Mouse (Mus musculus) liver, embryonic 13.5 days (tissue): ENCODE measurements around the gene Arhgef6. TPM values are rescaled to one million over a fixed set of nuclear protein-coding genes. Genes with fewer than 3 reads are reported as not detected.
A peak's percentile ranks its signal among the peaks of the same experiment; 100 is the strongest.

Experiments
- ATAC-seq: fragments of 200-750 bp; cut with Nextera tagmentation; 2 replicates; pipeline ENCODE4 v1.8.0; 2017; ENCODE audit warnings: low read depth, mild to moderate bottlenecking, moderate number of reproducible peaks, moderate library complexity
- DNase-seq: peaks from one replicate; pipeline ENCODE4 v3.0.0; 2022
- H3K27ac ChIP-seq: fragments of 300-500 bp; sonication (generic); 2 replicates; pipeline ENCODE4 v1.5.1; 2015; ENCODE audit warnings: moderate library complexity, mild to moderate bottlenecking, inconsistent platforms
- H3K27me3 ChIP-seq: fragments of 300-500 bp; sonication (generic); 2 replicates; pipeline ENCODE4 v1.6.1; 2015; ENCODE audit warnings: mild to moderate bottlenecking, inconsistent platforms
- H3K36me3 ChIP-seq: fragments of 300-500 bp; sonication (generic); 2 replicates; pipeline ENCODE4 v1.6.1; 2015; ENCODE audit warnings: mild to moderate bottlenecking, inconsistent platforms
- H3K4me1 ChIP-seq: fragments of 300-500 bp; sonication (generic); replicated peaks from 2 replicates; pipeline ENCODE4 v1.6.1; 2015; ENCODE audit warnings: inconsistent platforms
- H3K4me2 ChIP-seq: fragments of 300-500 bp; sonication (generic); 2 replicates; pipeline ENCODE4 v1.6.1; 2015; ENCODE audit warnings: inconsistent platforms, mild to moderate bottlenecking, moderate library complexity
- H3K4me3 ChIP-seq: fragments of 300-500 bp; sonication (generic); replicated peaks from 2 replicates; pipeline ENCODE4 v1.5.1; 2015; ENCODE audit warnings: mild to moderate bottlenecking, inconsistent platforms
- H3K9ac ChIP-seq: fragments of 300-500 bp; sonication (generic); 2 replicates; pipeline ENCODE4 v1.6.1; 2015; ENCODE audit warnings: mild to moderate bottlenecking, inconsistent platforms
- H3K9me3 ChIP-seq: fragments of 300-500 bp; sonication (generic); replicated peaks from 2 replicates; pipeline ENCODE4 v1.6.1; 2016; ENCODE audit warnings: inconsistent platforms
- whole genome bisulfite sequencing: fragments of 180-500 bp; shearing (Covaris S2); methylation state at CpG from one replicate; pipeline ENCODE4 v1.1.7; 2015; ENCODE audit not compliant: insufficient replicate concordance; 5-methylcytosine and 5-hydroxymethylcytosine counted together
- polyA plus RNA-seq: library from polyadenylated mRNA; unstranded; fragments of >200 nt; fragmentation: Nextera tagmentation; extraction: Ambion mirVana; gene quantifications from 2 replicates; pipeline ENCODE4 v1.2.1, GENCODE M21; 2015

Gene Arhgef6
- polyA plus RNA-seq, 1 experiment from 2014 or later = 3.3 TPM

DNA sequence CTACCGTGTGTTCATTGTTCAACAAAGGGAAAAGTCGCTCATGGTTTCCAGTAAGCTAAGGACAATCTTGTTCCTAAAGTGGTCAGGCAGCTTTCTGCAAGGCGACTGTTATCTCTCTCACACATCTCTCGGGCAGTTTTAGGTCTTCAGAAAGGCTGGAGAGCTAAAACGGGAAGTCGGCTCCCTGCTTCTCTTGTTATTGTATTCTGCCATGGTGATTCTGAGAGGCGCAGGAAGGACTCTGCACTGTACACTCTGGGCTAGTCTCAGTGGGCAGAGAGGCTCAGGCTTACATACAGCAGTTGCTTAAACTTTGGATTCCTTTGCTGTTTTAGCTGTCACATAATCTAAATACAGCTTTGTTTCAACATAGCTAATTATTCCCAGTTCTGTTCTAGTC is 39.6 kb downstream of the Arhgef6 start:
- no peaks in the 10 kb centered on the region for H3K36me3 ChIP-seq
- 31% methylated on average over 7 of the region's 7 CpGs for WGBS
- H3K27me3 ChIP-seq = no peaks in the 10 kb centered on the region
- no peak overlapping the region for H3K27ac ChIP-seq
- peak; percentile 1 for DNase-seq
- H3K4me1 ChIP-seq = no peaks in the 10 kb centered on the region
- ATAC-seq = no peak
- H3K4me3 ChIP-seq = no peak overlapping the region
- H3K4me2 ChIP-seq = no peak overlapping the region
- no peaks in the 10 kb centered on the region for H3K9me3 ChIP-seq
- H3K9ac ChIP-seq = no peak overlapping the region

DNA sequence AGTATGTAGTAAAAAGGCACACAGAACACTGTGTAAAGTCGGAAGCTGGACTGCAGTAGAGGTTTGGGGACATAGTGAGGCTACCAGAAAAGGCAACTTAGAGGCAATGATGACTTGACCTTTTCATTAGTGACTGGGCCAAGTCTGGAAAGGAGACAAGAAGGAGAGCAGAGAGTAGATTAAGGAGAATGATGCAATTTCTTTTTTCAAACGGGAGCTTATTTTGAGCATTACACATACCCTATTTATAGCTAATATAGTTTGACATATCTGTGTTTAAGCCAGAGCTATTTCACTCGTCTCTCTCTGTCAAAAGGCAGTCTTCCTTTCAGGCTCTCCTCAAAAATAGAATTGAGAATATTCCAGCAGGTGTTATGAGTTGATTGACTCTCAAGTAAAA is 50.1 kb downstream of the Arhgef6 start:
- Histone ChIP-seq H3K4me1 (no peaks in the 10 kb centered on the region), H3K4me3 (no peak overlapping the region), H3K27me3 (no peaks in the 10 kb centered on the region), H3K27ac (no peak overlapping the region), H3K9me3 (no peaks in the 10 kb centered on the region), H3K9ac (no peak overlapping the region), H3K36me3 (no peaks in the 10 kb centered on the region), H3K4me2 (no peak overlapping the region)
- WGBS = 44% methylated on average over 3 of the region's 3 CpGs
- ATAC-seq (no peak), DNase-seq (no peak)

DNA sequence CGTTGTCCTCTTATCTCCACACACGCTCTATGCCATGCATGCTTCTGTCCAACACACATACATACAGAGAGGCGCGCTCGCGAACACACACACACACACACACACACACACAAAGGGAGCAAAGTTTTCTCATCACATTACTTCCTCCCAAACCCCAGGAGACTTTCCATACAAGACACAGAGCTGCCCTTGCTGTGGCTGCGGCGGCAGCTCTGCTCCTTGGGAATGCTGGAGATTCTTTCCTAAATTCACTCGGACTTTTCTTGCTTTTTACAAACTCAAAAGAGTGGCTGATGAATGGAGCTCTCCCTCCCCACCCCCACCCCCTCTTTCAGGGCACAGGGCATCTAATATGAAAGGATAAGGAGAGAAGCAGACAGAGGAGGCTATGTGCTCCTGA is 52.2 kb downstream of the Arhgef6 start:
- DNase-seq = no peak
- H3K36me3 ChIP-seq = no peaks in the 10 kb centered on the region
- whole genome bisulfite sequencing = 75% methylated on average over 9 of the region's 9 CpGs
- no peak for ATAC-seq
- no peaks in the 10 kb centered on the region for H3K9me3 ChIP-seq
- no peak overlapping the region for H3K4me2 ChIP-seq
- H3K4me3 ChIP-seq = no peak overlapping the region
- H3K27me3 ChIP-seq = no peaks in the 10 kb centered on the region
- no peak overlapping the region for H3K9ac ChIP-seq
- no peaks in the 10 kb centered on the region for H3K4me1 ChIP-seq
- H3K27ac ChIP-seq = no peak overlapping the region

DNA sequence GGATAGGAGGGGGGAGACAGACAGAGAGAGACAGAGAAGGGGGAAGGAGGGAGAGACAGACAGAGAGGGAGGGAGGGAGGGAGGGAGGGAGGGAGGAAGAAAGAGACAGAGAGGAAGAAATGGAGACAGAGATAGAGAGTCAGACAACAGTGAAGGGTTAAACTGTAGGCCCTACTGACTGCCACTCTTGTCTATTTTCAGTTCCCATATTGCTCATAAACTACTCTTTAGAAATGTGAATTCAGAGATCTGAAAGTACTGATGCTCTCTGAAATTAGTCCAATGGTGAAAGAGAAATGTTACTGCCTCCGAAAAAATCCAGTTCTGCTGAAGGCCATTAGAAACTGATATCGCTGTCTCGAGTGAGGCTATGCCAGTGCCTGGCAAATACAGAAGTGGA is 56.3 kb downstream of the Arhgef6 start:
- ATAC-seq (no peak), DNase-seq (no peak)
- Histone ChIP-seq H3K4me2 (no peak overlapping the region), H3K9ac (no peak overlapping the region), H3K27ac (no peak overlapping the region), H3K4me3 (no peak overlapping the region), H3K36me3 (no peaks in the 10 kb centered on the region), H3K4me1 (no peaks in the 10 kb centered on the region), H3K9me3 (no peaks in the 10 kb centered on the region), H3K27me3 (no peaks in the 10 kb centered on the region)
- WGBS = 72% methylated on average over 3 of the region's 3 CpGs

DNA sequence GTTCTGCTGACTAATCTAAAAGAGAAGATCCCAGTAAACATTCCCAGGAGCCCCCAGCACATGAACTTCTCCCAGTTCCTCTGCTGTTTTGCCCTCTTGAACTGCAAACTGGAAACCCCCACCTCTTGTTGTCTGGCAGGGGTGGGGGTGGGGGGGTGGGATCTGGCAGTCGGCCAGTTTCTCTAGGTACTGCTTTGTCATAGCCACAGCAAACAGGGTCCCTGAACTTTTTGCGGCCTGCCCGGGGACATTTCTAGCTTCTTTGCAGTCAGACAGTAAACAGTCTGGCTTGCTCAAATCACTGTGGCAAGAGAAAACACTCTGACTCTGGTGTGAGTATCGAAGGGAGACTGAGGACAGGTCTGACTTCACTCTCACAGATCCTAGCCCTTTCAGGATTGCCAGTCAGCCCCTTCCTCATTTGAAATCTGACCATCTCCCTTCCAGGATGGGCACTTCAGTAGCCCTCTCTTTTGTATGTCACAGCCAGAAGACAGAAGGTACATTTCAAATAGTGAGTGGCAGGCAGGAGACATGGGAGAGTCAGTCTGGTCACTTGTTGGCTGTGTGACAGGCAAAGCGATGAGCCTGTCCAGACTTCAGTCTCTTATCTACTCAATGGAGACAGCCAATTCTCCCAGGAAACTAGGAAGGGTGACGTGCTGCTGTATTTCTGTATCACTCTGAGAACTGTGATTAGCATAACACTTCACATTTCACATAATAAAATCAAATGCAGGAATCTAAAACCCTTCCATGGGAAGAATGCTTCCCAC is 60.8 kb downstream of the Arhgef6 start:
- no peak overlapping the region for H3K4me2 ChIP-seq
- 58% methylated on average over 6 of the region's 6 CpGs for WGBS
- no peaks in the 10 kb centered on the region for H3K27me3 ChIP-seq
- no peak overlapping the region for H3K4me3 ChIP-seq
- no peak for DNase-seq
- H3K4me1 ChIP-seq = no peaks in the 10 kb centered on the region
- peak overlapping the region; percentile 23; the same call in 1 of the 2 replicates for H3K27ac ChIP-seq
- H3K9me3 ChIP-seq = no peaks in the 10 kb centered on the region
- ATAC-seq = no peak; the same call in 1 of the 2 replicates
- H3K9ac ChIP-seq = no peak overlapping the region
- H3K36me3 ChIP-seq = no peaks in the 10 kb centered on the region

DNA sequence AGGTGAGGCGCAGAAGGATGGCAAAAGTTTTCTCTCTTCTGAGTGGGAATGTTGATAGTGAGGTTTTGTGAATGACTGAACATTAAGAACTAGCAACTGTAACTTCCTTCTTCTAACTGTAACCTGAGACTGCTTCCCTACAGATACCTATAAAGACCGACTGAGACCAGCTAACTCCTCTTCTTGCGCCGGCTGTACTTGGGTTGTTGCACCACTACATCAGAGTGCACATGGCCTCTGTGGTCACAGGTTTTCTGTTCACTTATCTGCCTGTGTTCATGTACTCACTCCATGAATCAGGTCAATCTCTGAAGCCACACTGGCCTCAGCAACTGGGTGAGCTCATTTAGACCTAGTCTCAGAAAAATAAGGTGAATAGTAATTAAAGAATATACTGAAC is 75.0 kb downstream of the Arhgef6 start:
- Histone ChIP-seq H3K36me3 (no peaks in the 10 kb centered on the region), H3K4me2 (no peak overlapping the region), H3K4me1 (no peaks in the 10 kb centered on the region), H3K27ac (no peak overlapping the region), H3K9me3 (no peaks in the 10 kb centered on the region), H3K4me3 (no peak overlapping the region), H3K27me3 (no peaks in the 10 kb centered on the region), H3K9ac (no peak overlapping the region)
- WGBS = 63% methylated on average over 4 of the region's 4 CpGs
- ATAC-seq = no peak
- DNase-seq = no peak

DNA sequence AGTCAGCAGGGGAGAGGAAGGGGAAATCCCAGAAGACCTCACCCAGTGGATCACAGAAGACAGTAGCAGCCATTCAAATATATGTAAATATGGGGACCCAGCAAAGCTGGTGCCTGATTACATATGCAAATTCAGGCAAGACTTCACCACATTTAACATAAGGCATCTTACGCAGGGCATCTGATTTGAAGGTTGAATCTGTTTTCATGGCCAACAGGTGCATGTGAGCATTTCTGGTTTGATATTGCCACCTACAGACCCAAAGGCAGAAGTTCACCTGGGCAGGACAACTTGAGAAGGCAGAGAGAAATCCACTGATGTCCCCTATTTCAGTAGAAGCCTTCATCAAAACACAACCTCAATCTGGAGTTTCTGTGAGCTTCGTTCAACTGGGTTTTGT is 77.8 kb downstream of the Arhgef6 start:
- Histone ChIP-seq H3K36me3 (no peaks in the 10 kb centered on the region), H3K4me1 (no peaks in the 10 kb centered on the region), H3K27ac (no peak overlapping the region), H3K27me3 (no peaks in the 10 kb centered on the region), H3K9me3 (no peaks in the 10 kb centered on the region), H3K9ac (no peak overlapping the region), H3K4me2 (no peak overlapping the region), H3K4me3 (no peak overlapping the region)
- DNase-seq = no peak
- no peak for ATAC-seq
- 52% methylated on average over 2 of the region's 2 CpGs for WGBS

DNA sequence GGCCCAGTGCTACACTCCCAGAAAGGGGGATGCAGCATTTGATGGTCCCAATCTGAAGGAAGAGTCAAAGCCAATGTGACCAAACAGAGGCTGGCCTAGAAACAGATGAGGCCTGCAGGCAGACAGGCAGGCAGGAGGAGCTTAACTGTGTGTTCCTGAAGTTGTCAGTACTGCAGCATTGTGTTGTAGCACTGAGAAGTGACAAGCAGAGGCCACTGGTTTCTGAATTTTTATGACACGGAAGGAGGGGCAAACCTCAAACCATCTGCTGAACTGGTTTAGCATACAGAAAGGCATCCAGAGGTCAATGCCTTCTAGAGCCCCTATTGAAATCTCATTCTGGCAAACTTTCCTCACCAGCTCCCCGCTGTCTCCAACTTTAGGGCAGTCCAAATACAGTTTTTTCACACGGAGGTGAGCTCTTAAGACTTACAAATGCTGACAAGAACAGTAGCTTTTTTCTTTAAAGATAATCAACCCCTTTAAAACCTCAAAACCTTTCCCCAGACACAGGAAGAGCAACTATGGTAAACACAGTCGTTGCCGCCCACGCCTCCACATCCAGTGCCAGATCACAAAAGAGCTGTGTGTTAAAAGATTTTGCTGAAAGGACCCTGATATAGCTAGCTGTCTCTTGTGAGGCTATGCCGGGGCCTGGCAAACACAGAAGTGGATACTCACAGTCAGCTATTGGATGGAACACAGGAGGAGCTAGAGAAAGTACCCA is 85.0 kb downstream of the Arhgef6 start:
- no peak for ATAC-seq
- Histone ChIP-seq H3K27ac (no peak overlapping the region), H3K36me3 (no peaks in the 10 kb centered on the region), H3K4me1 (no peaks in the 10 kb centered on the region), H3K4me2 (no peak overlapping the region), H3K9me3 (no peaks in the 10 kb centered on the region), H3K27me3 (no peaks in the 10 kb centered on the region), H3K4me3 (no peak overlapping the region), H3K9ac (no peak overlapping the region)
- 61% methylated on average over 7 of the region's 7 CpGs for WGBS
- DNase-seq = no peak

DNA sequence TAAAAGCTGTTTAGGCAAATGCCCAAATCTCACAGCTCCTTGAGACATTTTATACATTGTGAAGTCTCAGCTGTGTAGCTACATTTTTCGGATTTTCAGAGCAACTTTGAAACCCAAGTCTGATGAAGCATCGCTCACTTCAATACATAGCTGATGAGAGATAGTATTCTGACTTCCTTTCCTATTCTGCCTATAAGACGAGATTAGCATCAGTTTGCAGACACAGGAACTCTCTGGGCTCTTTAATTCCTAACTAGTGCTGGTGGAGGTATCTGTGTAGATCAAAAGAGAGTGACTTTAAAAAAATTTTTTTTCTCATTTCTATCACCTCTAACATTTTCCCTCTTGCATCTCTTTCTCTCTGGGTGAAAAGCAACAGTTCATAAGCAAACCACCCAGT is 100.0 kb downstream of the Arhgef6 start:
- no peak overlapping the region for H3K4me3 ChIP-seq
- H3K4me1 ChIP-seq = no peaks in the 10 kb centered on the region
- whole genome bisulfite sequencing = 33% methylated on average over 3 of the region's 3 CpGs
- H3K36me3 ChIP-seq = no peaks in the 10 kb centered on the region
- no peaks in the 10 kb centered on the region for H3K27me3 ChIP-seq
- DNase-seq = no peak
- H3K9ac ChIP-seq = no peak overlapping the region
- H3K27ac ChIP-seq = no peak overlapping the region
- H3K4me2 ChIP-seq = no peak overlapping the region
- ATAC-seq = no peak
- no peaks in the 10 kb centered on the region for H3K9me3 ChIP-seq

DNA sequence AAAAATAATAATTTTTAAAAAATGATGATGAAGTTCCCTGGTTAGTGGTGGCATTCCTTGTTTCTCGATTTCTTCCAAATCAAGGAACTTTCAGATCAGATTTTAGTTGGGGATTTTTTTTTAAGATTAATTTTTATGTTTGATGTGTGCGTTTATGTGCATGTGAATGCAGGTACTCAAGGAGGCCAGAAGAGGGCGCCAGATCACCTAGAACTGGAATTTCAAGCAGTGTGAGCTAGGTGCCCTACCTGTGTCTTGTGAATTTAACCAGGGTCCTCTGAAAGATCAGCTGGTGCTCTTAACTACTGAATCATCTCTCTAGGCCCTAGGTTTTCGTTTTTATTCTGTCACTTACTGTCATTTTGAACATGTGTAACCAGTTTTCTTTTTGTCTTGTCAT is 102.5 kb downstream of the Arhgef6 start:
- Histone ChIP-seq H3K9me3 (no peaks in the 10 kb centered on the region), H3K4me3 (no peak overlapping the region), H3K9ac (no peak overlapping the region), H3K4me1 (no peaks in the 10 kb centered on the region), H3K4me2 (no peak overlapping the region), H3K27ac (no peak overlapping the region), H3K27me3 (no peaks in the 10 kb centered on the region), H3K36me3 (no peaks in the 10 kb centered on the region)
- 35% methylated on average over 4 of the region's 4 CpGs for WGBS
- ATAC-seq (no peak), DNase-seq (no peak)

DNA sequence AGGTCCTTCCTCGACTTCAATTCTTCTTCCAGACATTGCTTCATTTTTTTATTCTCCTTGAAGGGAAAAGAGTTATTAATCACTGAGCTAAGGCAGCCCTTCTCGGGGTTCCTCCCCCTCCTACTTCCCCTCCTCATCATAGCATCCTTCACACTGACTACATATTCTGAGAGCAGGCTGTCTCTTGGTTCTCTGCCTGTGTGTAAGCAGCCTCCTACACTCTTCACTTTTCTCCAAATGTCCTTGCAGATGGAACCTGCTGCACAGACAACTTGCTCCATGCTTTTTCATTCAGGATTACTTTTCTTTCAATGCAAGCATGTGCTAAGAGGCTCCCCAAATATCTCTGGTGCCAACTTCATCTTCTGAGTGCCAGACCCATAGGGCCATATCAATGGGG is 104.9 kb downstream of the Arhgef6 start:
- no peak overlapping the region for H3K4me3 ChIP-seq
- H3K9me3 ChIP-seq = no peaks in the 10 kb centered on the region
- no peak for DNase-seq
- H3K36me3 ChIP-seq = no peaks in the 10 kb centered on the region
- H3K4me1 ChIP-seq = no peaks in the 10 kb centered on the region
- no peaks in the 10 kb centered on the region for H3K27me3 ChIP-seq
- H3K9ac ChIP-seq = no peak overlapping the region
- 44% methylated on average over 2 of the region's 2 CpGs for WGBS
- ATAC-seq = no peak
- H3K4me2 ChIP-seq = no peak overlapping the region
- no peak overlapping the region for H3K27ac ChIP-seq

DNA sequence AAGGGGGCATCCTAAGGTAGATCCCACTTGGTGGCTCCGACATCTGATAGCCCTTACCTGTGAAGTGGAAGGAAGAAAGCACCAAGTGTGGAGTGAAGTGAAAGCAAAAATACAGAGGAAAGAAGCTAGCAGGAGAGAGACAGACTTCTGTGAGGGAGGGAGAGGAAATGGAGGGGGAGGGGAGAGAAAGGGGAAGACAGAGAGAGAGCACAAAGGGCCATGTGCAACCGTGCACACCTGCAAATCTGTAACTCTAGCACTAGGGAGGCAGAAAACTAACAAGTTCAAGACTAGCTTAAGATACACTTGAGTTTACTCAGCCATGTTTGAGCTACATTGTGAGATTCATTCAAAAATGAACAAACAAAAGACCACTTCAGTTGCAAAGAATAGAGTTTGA is 110.4 kb downstream of the Arhgef6 start:
- WGBS = 47% methylated on average over 2 of the region's 2 CpGs
- Histone ChIP-seq H3K27ac (no peak overlapping the region), H3K9me3 (no peaks in the 10 kb centered on the region), H3K4me1 (no peaks in the 10 kb centered on the region), H3K4me3 (no peak overlapping the region), H3K4me2 (no peak overlapping the region), H3K36me3 (no peaks in the 10 kb centered on the region), H3K27me3 (no peaks in the 10 kb centered on the region), H3K9ac (no peak overlapping the region)
- no peak for ATAC-seq
- no peak for DNase-seq
